9 mouse cellular contexts compared by ENCODE assay signal in genomic region chr3:105893941-105894391, GRCm38 (mm10). TPM values are rescaled to one million over a fixed set of nuclear protein-coding genes. Genes with fewer than 3 reads are reported as not detected.
DNase-seq lines count a peak whose midpoint lies in the region; ATAC-seq lines count a peak whose summit lies in the region.
"Had no signal": no experiment of that assay in that cellular context is flagged by ENCODE, and none has a peak within 500 bp of the region (broad histone marks: within the 10 kb centered on the region; RNA-seq: fewer than 3 reads in every experiment).

No protein-coding gene starts in this region.

- no peak overlapping the region for H3K4me2 ChIP-seq in heart, embryonic 12.5 days
- H3K4me2 ChIP-seq in limb, embryonic 11.5 days (ENCODE audit: low read depth, severe bottlenecking): no peak overlapping the region
- H3K4me2 ChIP-seq in stomach, embryonic 16.5 days (ENCODE audit: low read depth, low read length): no peak overlapping the region; the same call in 1 of the 2 replicates
- H3K4me2 ChIP-seq in hindbrain, embryonic 14.5 days (replicated peaks): no peak overlapping the region
- H3K4me2 ChIP-seq: neural tube, embryonic 12.5 days had no signal

- no peak overlapping the region for H3K9ac ChIP-seq in heart, embryonic 12.5 days
- H3K9ac ChIP-seq in limb, embryonic 11.5 days (ENCODE audit: low read length): no peak overlapping the region
- H3K9ac ChIP-seq in stomach, embryonic 16.5 days (ENCODE audit: low read length): peak overlapping the region; percentile 36; the same call in 1 of the 2 replicates
- H3K9ac ChIP-seq in hindbrain, embryonic 14.5 days: no peak overlapping the region
- H3K9ac ChIP-seq: neural tube, embryonic 12.5 days had no signal

- 48% methylated on average over 6 of the region's 6 CpGs for WGBS in heart, embryonic 12.5 days
- WGBS in limb, embryonic 11.5 days: 13% methylated on average over 6 of the region's 6 CpGs
- WGBS in stomach, embryonic 16.5 days: 30% methylated on average over 6 of the region's 6 CpGs
- WGBS in hindbrain, embryonic 14.5 days: 68% methylated on average over 6 of the region's 6 CpGs

- DNase-seq in ovary, adult 18-20 months (ENCODE audit: low spot score): peak; percentile 20
- DNase-seq in ovary, postnatal 14 days (ENCODE audit: low spot score): no peak
- DNase-seq in adrenal gland, postnatal 36 days: peak; percentile 63 to 71
- DNase-seq in limb, embryonic 11.5 days (ENCODE audit: low spot score): peak; percentile 48
- no peak for DNase-seq in hindbrain, embryonic 14.5 days (ENCODE audit: low spot score)

- no peaks in the 10 kb centered on the region for H3K9me3 ChIP-seq in heart, embryonic 12.5 days (replicated peaks)
- H3K9me3 ChIP-seq in limb, embryonic 11.5 days (ENCODE audit: control insufficient read depth, low read length): no peaks in the 10 kb centered on the region
- H3K9me3 ChIP-seq in stomach, embryonic 16.5 days (replicated peaks; ENCODE audit: control insufficient read depth, low read length): no peaks in the 10 kb centered on the region
- no peaks in the 10 kb centered on the region for H3K9me3 ChIP-seq in hindbrain, embryonic 14.5 days (ENCODE audit: control insufficient read depth, low read length)
- H3K9me3 ChIP-seq: neural tube, embryonic 12.5 days had no signal

- H3K36me3 ChIP-seq in heart, embryonic 12.5 days: no peaks in the 10 kb centered on the region
- H3K36me3 ChIP-seq in limb, embryonic 11.5 days (ENCODE audit: control insufficient read depth, insufficient read depth, low read length): no peaks in the 10 kb centered on the region
- H3K36me3 ChIP-seq in stomach, embryonic 16.5 days (ENCODE audit: control insufficient read depth, insufficient read depth, low read length): no peaks in the 10 kb centered on the region
- H3K36me3 ChIP-seq in hindbrain, embryonic 14.5 days (replicated peaks; ENCODE audit: control insufficient read depth, insufficient read depth): no peaks in the 10 kb centered on the region
- H3K36me3 ChIP-seq: neural tube, embryonic 12.5 days had no signal

- H3K27me3 ChIP-seq in heart, embryonic 12.5 days (replicated peaks): no peaks in the 10 kb centered on the region
- no peaks in the 10 kb centered on the region for H3K27me3 ChIP-seq in limb, embryonic 11.5 days (ENCODE audit: control insufficient read depth, insufficient read depth, low read length)
- no peaks in the 10 kb centered on the region for H3K27me3 ChIP-seq in stomach, embryonic 16.5 days (ENCODE audit: control insufficient read depth, insufficient read depth, low read length)
- no peaks in the 10 kb centered on the region for H3K27me3 ChIP-seq in hindbrain, embryonic 14.5 days (ENCODE audit: control insufficient read depth, insufficient read depth, low read length)
- H3K27me3 ChIP-seq: neural tube, embryonic 12.5 days had no signal

- H3K27ac ChIP-seq in heart, embryonic 12.5 days (ENCODE audit: poor library complexity, severe bottlenecking): 0 out of 2 replicates have a peak overlapping the region, but pooled peaks have one; percentile 59
- H3K27ac ChIP-seq in limb, embryonic 11.5 days (replicated peaks; ENCODE audit: low read depth, low read length): no peak overlapping the region
- H3K27ac ChIP-seq in stomach, embryonic 16.5 days (ENCODE audit: low read length): peak overlapping the region; percentile 92
- no peak overlapping the region for H3K27ac ChIP-seq in hindbrain, embryonic 14.5 days
- H3K27ac ChIP-seq: neural tube, embryonic 12.5 days had no signal

- peak; percentile 15; the same call in 1 of the 2 replicates for ATAC-seq in heart, embryonic 12.5 days (ENCODE audit: insufficient number of reproducible peaks, low FRiP score)
- ATAC-seq in limb, embryonic 11.5 days (ENCODE audit: insufficient number of reproducible peaks, low FRiP score, low TSS enrichment, low read depth): no peak
- peak; percentile 26; the same call in 1 of the 2 replicates for ATAC-seq in stomach, embryonic 16.5 days (ENCODE audit: insufficient read depth, low FRiP score)
- ATAC-seq in hindbrain, embryonic 14.5 days (ENCODE audit: low FRiP score): no peak
- no peak for ATAC-seq in activated CD4-positive, CD25-positive, alpha-beta regulatory T cell, adult 4 months

- no peak overlapping the region for H3K4me3 ChIP-seq in heart, embryonic 12.5 days
- H3K4me3 ChIP-seq in limb, embryonic 11.5 days (ENCODE audit: low read depth, low read length): no peak overlapping the region
- H3K4me3 ChIP-seq in stomach, embryonic 16.5 days (replicated peaks; ENCODE audit: low read length): no peak overlapping the region
- H3K4me3 ChIP-seq in hindbrain, embryonic 14.5 days (replicated peaks; ENCODE audit: low read length): no peak overlapping the region
- H3K4me3 ChIP-seq: neural tube, embryonic 12.5 days had no signal

- peaks cover 43% of the 10 kb centered on the region for H3K4me1 ChIP-seq in heart, embryonic 12.5 days (replicated peaks)
- H3K4me1 ChIP-seq in limb, embryonic 11.5 days (ENCODE audit: control insufficient read depth, insufficient read depth, low read length): peaks cover 4% of the 10 kb centered on the region; the same call in 1 of the 2 replicates
- peaks cover 32% of the 10 kb centered on the region for H3K4me1 ChIP-seq in stomach, embryonic 16.5 days (ENCODE audit: control insufficient read depth, insufficient read depth, low read length)
- H3K4me1 ChIP-seq in hindbrain, embryonic 14.5 days (replicated peaks; ENCODE audit: control insufficient read depth, insufficient read depth, low read length): no peaks in the 10 kb centered on the region
- H3K4me1 ChIP-seq: neural tube, embryonic 12.5 days had no signal

RNA-seq across cellular contexts. Expression of gene Tmigd3, which starts 23.3 kb away (rescaled TPM):
- under 1 TPM in 1 of 2 experiments, not detected in 1; 0.33 TPM for total RNA-seq in adrenal gland, postnatal 36 days (2021)
- 0.42 TPM in 1 of 2 replicates, not detected in the other for polyA plus RNA-seq in heart, embryonic 12.5 days (2016; fragmentation: Nextera tagmentation; extraction: Ambion mirVana)
- polyA plus RNA-seq in limb, embryonic 11.5 days (2014; fragmentation: Nextera tagmentation; extraction: Ambion mirVana): 0.25 TPM in 1 of 2 replicates, not detected in the other
- 0.44 TPM in 1 of 2 replicates, not detected in the other for polyA plus RNA-seq in stomach, embryonic 16.5 days (2015; fragmentation: Nextera tagmentation; extraction: Ambion mirVana)
- not detected in 2 replicates for polyA plus RNA-seq in hindbrain, embryonic 14.5 days (2014; fragmentation: Nextera tagmentation; extraction: Ambion mirVana)
- not detected for polyA plus RNA-seq in activated CD4-positive, CD25-positive, alpha-beta regulatory T cell, adult 4 months (2017; shearing (Covaris generic))
- polyA plus RNA-seq: neural tube, embryonic 12.5 days had no signal

RNA-seq across cellular contexts. Expression of gene Adora3, which starts 23.3 kb away (rescaled TPM):
- under 1 TPM in 1 of 2 experiments, not detected in 1; 0.40 TPM for total RNA-seq in adrenal gland, postnatal 36 days (2021)
- 0.10 TPM in 1 of 2 replicates, not detected in the other for polyA plus RNA-seq in heart, embryonic 12.5 days (2016; fragmentation: Nextera tagmentation; extraction: Ambion mirVana)
- polyA plus RNA-seq in limb, embryonic 11.5 days (2014; fragmentation: Nextera tagmentation; extraction: Ambion mirVana): 0.16 TPM in 1 of 2 replicates, not detected in the other
- 1.0 and 1.2 TPM in 2 replicates for polyA plus RNA-seq in stomach, embryonic 16.5 days (2015; fragmentation: Nextera tagmentation; extraction: Ambion mirVana)
- polyA plus RNA-seq in hindbrain, embryonic 14.5 days (2014; fragmentation: Nextera tagmentation; extraction: Ambion mirVana): 0.27 TPM in 1 of 2 replicates, not detected in the other
- under 1 TPM in 1 of 2 experiments, not detected in 1; 0.71 TPM for polyA plus RNA-seq in activated CD4-positive, CD25-positive, alpha-beta regulatory T cell, adult 4 months (2017; shearing (Covaris generic))
- polyA plus RNA-seq: neural tube, embryonic 12.5 days had no signal

RNA-seq across cellular contexts. Expression of gene I830077J02Rik, which starts 38.5 kb away (rescaled TPM):
- under 1 TPM; 0.66 to 0.76 TPM for total RNA-seq in adrenal gland, postnatal 36 days (2021)
- polyA plus RNA-seq in heart, embryonic 12.5 days (2016; fragmentation: Nextera tagmentation; extraction: Ambion mirVana): 2.1 and 2.9 TPM in 2 replicates
- 0.60 and 0.68 TPM in 2 replicates for polyA plus RNA-seq in limb, embryonic 11.5 days (2014; fragmentation: Nextera tagmentation; extraction: Ambion mirVana)
- polyA plus RNA-seq in stomach, embryonic 16.5 days (2015; fragmentation: Nextera tagmentation; extraction: Ambion mirVana): 1.6 and 2.6 TPM in 2 replicates
- 0.17 and 0.46 TPM in 2 replicates for polyA plus RNA-seq in hindbrain, embryonic 14.5 days (2014; fragmentation: Nextera tagmentation; extraction: Ambion mirVana)
- under 1 TPM in 1 of 2 experiments, not detected in 1; 0.46 TPM for polyA plus RNA-seq in activated CD4-positive, CD25-positive, alpha-beta regulatory T cell, adult 4 months (2017; shearing (Covaris generic))

Comparison
In these comparisons a context has a peak if more than half of its experiments do, and no peak if none do; other contexts are left out.
1. DNase-seq: peak in ovary, adult 18-20 months (single experiment), adrenal gland, postnatal 36 days (2 of 2) and limb, embryonic 11.5 days (single experiment); none in ovary, postnatal 14 days (single experiment) and hindbrain, embryonic 14.5 days (single experiment).
2. ATAC-seq: peak in heart, embryonic 12.5 days (single experiment) and stomach, embryonic 16.5 days (single experiment); none in limb, embryonic 11.5 days (single experiment), hindbrain, embryonic 14.5 days (single experiment) and activated CD4-positive, CD25-positive, alpha-beta regulatory T cell, adult 4 months (single experiment).
3. H3K27ac ChIP-seq: peak in heart, embryonic 12.5 days (single experiment) and stomach, embryonic 16.5 days (single experiment); none in limb, embryonic 11.5 days (single experiment) and hindbrain, embryonic 14.5 days (single experiment).